Mouse (Mus musculus) skeletal muscle tissue, adult 2 months (tissue): ENCODE measurements around the gene Nrl.
A peak's percentile ranks its signal among the peaks of the same experiment; 100 is the strongest.

Experiments
- DNase-seq: peaks from one replicate; pipeline ENCODE4 v3.0.0-alpha.2; 2012; ENCODE audit warnings: low read depth, low spot score

Nrl gene

GRCm38 (mm10) chr14:55536116-55536745, 11.4 kb upstream of the Nrl start:
- DNase-seq = no peak

DNA sequence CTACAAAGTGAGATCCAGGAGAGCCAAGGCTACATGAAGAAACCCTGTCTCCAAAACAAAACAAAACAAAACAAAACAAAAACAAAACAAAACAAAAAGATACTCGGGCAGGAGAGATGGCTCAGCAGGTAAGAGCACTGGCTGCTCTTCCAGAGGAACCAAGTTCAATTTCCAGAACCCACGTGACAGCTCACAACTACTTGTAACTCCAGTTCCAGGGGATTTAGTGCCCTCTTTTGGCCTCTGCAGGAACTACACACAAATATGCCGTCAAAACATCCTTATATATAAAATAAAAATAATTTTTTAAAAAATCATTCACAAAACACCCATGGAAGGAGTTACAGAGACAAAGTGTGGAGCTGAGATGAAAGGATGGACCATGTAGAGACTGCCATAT, 3.2 kb upstream of the Nrl start:
- peak; percentile 29 for DNase-seq

GRCm38 (mm10) chr14:55526674-55527073, 1.9 kb upstream of the Nrl start:
- no peak for DNase-seq

- DNase-seq = no peak
Measured at GRCm38 (mm10) chr14:55524062-55524461, 719 bp downstream of the Nrl start.

DNA sequence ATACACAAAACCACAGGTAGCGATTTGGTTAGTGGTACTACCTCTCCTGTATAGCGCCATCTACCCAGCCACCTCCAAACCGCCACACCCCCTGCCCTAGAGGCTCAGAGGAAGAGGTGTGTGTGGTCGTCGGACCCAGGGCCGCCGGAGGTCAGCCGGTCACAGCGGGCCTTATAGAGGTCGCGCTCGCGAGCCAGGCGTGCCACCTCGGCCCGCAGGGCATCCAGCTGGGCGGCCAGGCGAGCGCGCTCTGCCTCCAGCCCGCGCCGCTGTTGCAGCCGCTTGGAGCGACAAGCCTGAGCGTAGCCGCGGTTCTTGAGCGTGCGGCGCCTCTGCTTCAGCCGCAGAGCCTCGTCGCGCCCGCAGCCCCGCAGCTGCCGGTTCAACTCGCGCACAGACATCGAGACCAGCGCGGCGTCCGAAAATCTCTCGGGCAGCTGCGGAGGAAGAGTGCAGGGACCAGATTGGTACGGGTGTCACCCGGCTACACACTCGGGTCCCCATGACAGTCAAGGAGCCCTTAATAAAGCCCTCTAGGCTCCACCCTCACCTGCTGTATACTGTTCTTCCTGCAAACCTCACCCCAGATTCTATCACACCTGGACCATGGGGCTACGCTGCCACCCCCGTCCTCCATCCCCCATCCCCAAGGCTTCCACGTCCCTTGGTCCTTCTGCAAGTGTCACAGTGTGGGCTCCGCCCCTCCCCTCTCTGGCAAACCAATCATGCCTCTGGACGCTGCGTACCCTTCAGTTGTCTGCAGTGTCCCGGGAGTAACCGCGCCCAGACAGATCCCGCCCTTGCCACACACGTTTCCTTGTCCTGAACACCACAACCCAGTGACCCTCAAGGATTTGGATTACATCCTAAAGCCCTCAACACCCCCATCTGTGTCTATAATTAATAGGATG, 4.1 kb downstream of the Nrl start:
- no peak for DNase-seq

- no peak for DNase-seq
Measured at GRCm38 (mm10) chr14:55519604-55520003, 5.2 kb downstream of the Nrl start.

DNA sequence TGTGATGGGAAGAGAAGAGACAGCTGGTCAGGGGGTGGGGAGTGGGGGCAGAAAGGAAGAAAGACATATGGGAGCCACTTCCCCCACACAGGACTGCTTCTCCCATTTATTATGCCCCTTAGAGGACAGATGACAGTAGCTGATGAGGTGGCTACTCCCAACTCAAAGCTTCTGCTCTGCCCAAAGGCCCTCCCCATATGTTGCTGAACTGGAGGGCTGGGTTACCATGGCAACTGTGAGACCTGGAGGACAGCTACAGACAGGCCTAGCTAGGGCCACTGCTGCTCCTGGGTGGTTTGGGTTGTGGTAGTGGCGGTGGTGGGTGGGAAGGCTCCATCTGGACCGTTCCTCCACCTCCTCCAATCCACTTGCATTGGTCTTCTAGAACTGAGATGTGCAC, 5.9 kb downstream of the Nrl start:
- no peak for DNase-seq

DNA sequence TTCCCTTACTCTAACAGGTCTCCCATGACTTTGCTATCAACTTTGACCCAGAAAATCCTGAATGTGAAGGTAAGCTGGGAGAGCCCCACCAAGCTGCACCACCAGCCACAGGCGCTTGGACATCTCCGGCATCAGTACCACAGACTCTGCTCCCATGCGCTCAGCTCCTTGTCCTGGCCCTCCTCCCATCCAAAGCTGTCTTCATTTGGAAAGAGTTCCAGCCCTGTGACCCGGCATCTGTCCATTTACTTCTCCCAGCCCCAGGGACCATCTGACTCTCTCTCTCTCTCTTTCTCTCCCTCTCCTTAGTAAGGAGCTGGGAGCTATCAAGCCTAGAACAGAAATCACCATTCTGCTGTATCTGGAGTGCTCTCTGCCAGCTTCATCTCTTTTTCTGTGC, 8.9 kb downstream of the Nrl start:
- DNase-seq = no peak

GRCm38 (mm10) chr14:55513927-55514326, 10.9 kb downstream of the Nrl start:
- DNase-seq = no peak

DNA sequence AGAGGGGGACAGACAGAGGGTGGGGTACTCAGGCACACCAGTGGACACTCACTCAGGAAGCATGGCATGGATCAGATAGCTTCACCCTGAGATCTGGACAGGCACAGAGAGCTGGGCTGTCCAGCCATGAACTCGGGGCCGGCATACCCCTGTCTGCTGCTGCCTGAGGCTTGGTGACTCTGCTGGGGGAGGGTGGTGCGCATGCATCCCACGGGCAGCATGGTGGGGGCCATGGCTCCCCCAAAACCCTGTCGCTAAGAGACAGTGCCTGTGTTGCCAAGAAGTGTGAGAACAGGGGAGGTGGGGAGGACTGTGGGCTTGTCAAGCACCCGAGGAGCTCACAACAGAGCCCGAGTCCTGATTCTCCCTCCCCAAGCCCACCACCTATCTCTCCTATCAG, 13.7 kb downstream of the Nrl start:
- no peak for DNase-seq

- DNase-seq = no peak
Measured at GRCm38 (mm10) chr14:55510125-55510731, 14.6 kb downstream of the Nrl start, which contains the start of gene Cpne6. TSS of gene Cpne6 (plus strand) at chr14:55510445.

- DNase-seq = no peak
Measured at GRCm38 (mm10) chr14:55509540-55509939, 15.2 kb downstream of the Nrl start.

DNA sequence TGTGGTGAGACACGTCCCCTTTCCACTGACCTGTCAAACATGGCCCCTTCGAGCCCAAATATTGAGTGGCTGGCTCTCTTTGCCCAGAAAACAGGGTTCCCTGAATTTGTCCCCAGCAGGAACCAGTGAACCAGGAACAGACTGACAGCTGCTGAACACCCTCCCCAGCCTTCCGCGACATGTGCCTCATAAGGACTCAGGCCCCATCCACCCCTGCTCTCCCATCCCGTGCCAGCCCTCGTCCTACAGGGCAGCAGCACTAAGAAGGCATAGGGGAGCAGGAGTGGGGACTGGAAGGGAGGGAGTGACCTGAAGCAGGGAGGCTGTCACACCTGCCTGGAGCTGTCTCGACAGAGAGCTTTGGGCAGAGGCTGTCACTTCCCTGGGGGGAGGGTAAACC, 17.0 kb downstream of the Nrl start:
- DNase-seq = no peak

GRCm38 (mm10) chr14:55505612-55506011, 19.2 kb downstream of the Nrl start:
- DNase-seq = no peak

GRCm38 (mm10) chr14:55497449-55497821, 27.3 kb downstream of the Nrl start:
- DNase-seq = peak; percentile 63

GRCm38 (mm10) chr14:55496761-55497448, 27.9 kb downstream of the Nrl start:
- no peak for DNase-seq

GRCm38 (mm10) chr14:55495509-55496240, 29.1 kb downstream of the Nrl start:
- DNase-seq = no peak

- DNase-seq = no peak
Measured at GRCm38 (mm10) chr14:55492103-55492502, 32.7 kb downstream of the Nrl start.

DNA sequence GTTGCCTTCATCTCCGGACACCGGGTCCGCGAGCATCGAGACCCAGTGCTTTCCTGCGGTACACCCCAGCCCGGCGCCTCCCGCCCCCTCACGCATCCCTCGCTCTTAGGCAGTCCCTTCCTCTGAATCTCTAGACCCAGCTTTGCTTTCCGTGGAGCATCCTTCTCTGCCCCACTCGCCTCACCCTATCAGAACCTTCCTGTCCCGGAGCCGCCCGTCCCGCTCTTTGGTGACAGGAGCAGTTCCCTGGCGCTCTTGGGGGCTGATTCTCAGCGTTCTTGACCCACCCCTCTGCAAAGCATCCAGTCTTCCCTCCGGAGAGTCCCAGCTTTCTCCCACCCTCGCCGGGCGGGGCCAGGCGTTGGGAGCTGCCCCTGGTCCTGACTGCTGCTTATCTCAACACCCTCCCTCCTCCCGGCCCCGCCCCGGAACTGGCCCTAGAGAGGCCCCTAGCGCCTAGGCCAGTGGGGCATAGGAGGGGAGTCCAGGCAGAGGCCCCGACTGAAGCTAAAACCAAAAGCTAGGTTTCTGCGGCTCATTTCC, 33.4 kb downstream of the Nrl start:
- no peak for DNase-seq

GRCm38 (mm10) chr14:55490361-55491201, 34.2 kb downstream of the Nrl start, which contains the start of gene Carmil3:
TSS of gene Carmil3 (plus strand) at chr14:55490651.
- DNase-seq = no peak
